26 mouse cellular contexts compared by ENCODE assay signal in genomic region chr8:56915989-56916388, GRCm38 (mm10).
"Had no signal": no experiment of that assay in that cellular context is flagged by ENCODE, and none has a peak within 500 bp of the region (broad histone marks: within the 10 kb centered on the region; RNA-seq: fewer than 3 reads in every experiment).

No protein-coding gene starts in this region.

- ATAC-seq: hindbrain, postnatal 0 days; inflammation-experienced regulatory T-cells, adult 6 months; intestine, embryonic 15.5 days; intestine, postnatal 0 days; liver, embryonic 12.5 days had no signal

- H3K9me3 ChIP-seq: heart, embryonic 10.5 days; heart, embryonic 12.5 days; hindbrain, embryonic 10.5 days; hindbrain, embryonic 12.5 days; intestine, embryonic 15.5 days; limb, embryonic 13.5 days; limb, embryonic 15.5 days; liver, embryonic 12.5 days had no signal

- H3K9ac ChIP-seq: heart, embryonic 12.5 days; hindbrain, embryonic 12.5 days; hindbrain, embryonic 14.5 days; intestine, embryonic 15.5 days; limb, embryonic 13.5 days; limb, embryonic 15.5 days; liver, embryonic 12.5 days; liver, embryonic 14.5 days had no signal

- H3K4me2 ChIP-seq: heart, embryonic 12.5 days; hindbrain, embryonic 12.5 days; hindbrain, embryonic 14.5 days; intestine, embryonic 15.5 days; limb, embryonic 13.5 days; limb, embryonic 15.5 days; liver, embryonic 12.5 days had no signal

- DNase-seq: gastrocnemius, adult 2 months; gastrocnemius, postnatal 10 days; gastrocnemius, postnatal 25 days; heart, adult 18-20 months; heart, postnatal 10 days; heart, postnatal 4 days; kidney, adult 18-20 months; kidney, adult 8-10 months; kidney, postnatal 14 days; kidney, postnatal 36 days; layer of hippocampus, adult 9-11 months; layer of hippocampus, postnatal 36 days; left cerebral cortex, postnatal 4 days had no signal

- H3K36me3 ChIP-seq: heart, embryonic 10.5 days; heart, embryonic 12.5 days; hindbrain, embryonic 10.5 days; hindbrain, embryonic 12.5 days; intestine, embryonic 15.5 days; limb, embryonic 13.5 days; limb, embryonic 15.5 days; liver, embryonic 12.5 days had no signal

- H3K4me1 ChIP-seq: hindbrain, embryonic 10.5 days; hindbrain, embryonic 12.5 days; intestine, embryonic 15.5 days; limb, embryonic 15.5 days; liver, embryonic 12.5 days had no signal

- H3K27ac ChIP-seq: gastrocnemius, adult 2 months; heart, embryonic 10.5 days; hindbrain, embryonic 10.5 days; hindbrain, embryonic 12.5 days; hindbrain, embryonic 14.5 days; hindbrain, postnatal 0 days; intestine, embryonic 15.5 days; limb, embryonic 13.5 days; limb, embryonic 15.5 days; liver, embryonic 12.5 days; liver, embryonic 14.5 days had no signal

- H3K27me3 ChIP-seq: heart, embryonic 12.5 days; hindbrain, embryonic 12.5 days; intestine, embryonic 15.5 days; limb, embryonic 13.5 days; limb, embryonic 15.5 days; liver, embryonic 12.5 days had no signal

- H3K4me3 ChIP-seq: gastrocnemius, adult 2 months; heart, embryonic 10.5 days; heart, embryonic 12.5 days; hindbrain, embryonic 10.5 days; hindbrain, embryonic 12.5 days; intestine, embryonic 15.5 days; limb, embryonic 13.5 days; limb, embryonic 15.5 days; liver, embryonic 12.5 days had no signal
